Mouse (Mus musculus): ENCODE measurements around the gene Lyplal1. TPM values are rescaled to one million over a fixed set of nuclear protein-coding genes. Genes with fewer than 3 reads are reported as not detected.
A peak's percentile ranks its signal among the peaks of the same experiment; 100 is the strongest.

Lyplal1 gene
- polyA plus RNA-seq (2015; fragmentation: Nextera tagmentation; extraction: Ambion mirVana): 15.9 and 17.1 TPM in 2 replicates

GRCm38 (mm10) chr1:186116701-186117488, at the start of gene Lyplal1:
TSS of gene Lyplal1 (minus strand) at chr1:186117310.
- no peaks in the 10 kb centered on the region for H3K27me3 ChIP-seq
- WGBS: 5% methylated on average over 44 of the region's 44 CpGs
- peaks cover 9% of the 10 kb centered on the region; the same call in 1 of the 2 replicates for H3K4me1 ChIP-seq
- peak within 1 kb of the TSS; percentile 85 for H3K4me2 ChIP-seq
- H3K36me3 ChIP-seq: no peaks in the 10 kb centered on the region
- H3K9me3 ChIP-seq: no peaks in the 10 kb centered on the region
- peak within 1 kb of the TSS; percentile 73 for H3K4me3 ChIP-seq
- ATAC-seq (ENCODE audit: insufficient number of reproducible peaks, insufficient read depth, low FRiP score, low TSS enrichment, low read depth): peak; percentile 87
- peak within 1 kb of the TSS; percentile 87 for H3K9ac ChIP-seq
- H3K27ac ChIP-seq: peak within 1 kb of the TSS; percentile 80

- Histone ChIP-seq H3K27ac (peak overlapping the region; percentile 48; the same call in 1 of the 2 replicates), H3K9me3 (no peaks in the 10 kb centered on the region), H3K27me3 (no peaks in the 10 kb centered on the region), H3K4me2 (no peak overlapping the region), H3K4me3 (no peak overlapping the region), H3K9ac (no peak overlapping the region), H3K4me1 (peaks cover 5% of the 10 kb centered on the region; the same call in 1 of the 2 replicates), H3K36me3 (no peaks in the 10 kb centered on the region)
- WGBS: 29% methylated on average over 2 of the region's 2 CpGs
- no peak for ATAC-seq (ENCODE audit: insufficient number of reproducible peaks, insufficient read depth, low FRiP score, low TSS enrichment, low read depth)
Observed at GRCm38 (mm10) chr1:186163616-186164015, 46.5 kb upstream of the Lyplal1 start.

DNA sequence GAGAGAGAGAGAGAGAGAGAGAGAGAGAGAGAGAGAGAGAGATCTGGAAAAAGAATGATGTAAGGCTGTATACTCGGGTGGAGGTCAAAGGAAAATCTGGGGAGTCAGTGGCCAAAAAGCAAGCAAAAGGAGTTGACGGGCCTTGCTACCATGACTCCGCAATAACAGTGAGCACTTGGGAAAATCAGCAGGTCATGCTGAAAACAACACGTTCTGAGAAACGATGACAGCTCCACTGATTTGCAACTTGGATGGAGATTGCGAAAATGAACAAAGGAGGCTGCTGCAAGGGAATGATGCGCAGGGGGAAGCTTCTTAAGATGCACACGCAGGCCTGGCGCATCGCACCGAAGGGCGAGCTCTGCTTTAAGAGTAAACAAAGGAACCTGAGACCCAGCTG, 46.1 kb upstream of the Lyplal1 start:
- Histone ChIP-seq H3K9me3 (no peaks in the 10 kb centered on the region), H3K4me2 (no peak overlapping the region), H3K36me3 (no peaks in the 10 kb centered on the region), H3K4me1 (peaks cover 5% of the 10 kb centered on the region; the same call in 1 of the 2 replicates), H3K27ac (peak overlapping the region; percentile 48; the same call in 1 of the 2 replicates), H3K9ac (no peak overlapping the region), H3K4me3 (no peak overlapping the region), H3K27me3 (no peaks in the 10 kb centered on the region)
- no peak for ATAC-seq (ENCODE audit: insufficient number of reproducible peaks, insufficient read depth, low FRiP score, low TSS enrichment, low read depth)
- 42% methylated on average over 12 of the region's 12 CpGs for WGBS

- H3K4me2 ChIP-seq: no peak overlapping the region
- H3K9me3 ChIP-seq: no peaks in the 10 kb centered on the region
- H3K36me3 ChIP-seq: no peaks in the 10 kb centered on the region
- H3K4me1 ChIP-seq: peaks cover 4% of the 10 kb centered on the region
- ATAC-seq (ENCODE audit: insufficient number of reproducible peaks, insufficient read depth, low FRiP score, low TSS enrichment, low read depth): no peak
- H3K4me3 ChIP-seq: no peak overlapping the region
- 93% methylated on average over 5 of the region's 5 CpGs for WGBS
- H3K27me3 ChIP-seq: no peaks in the 10 kb centered on the region
- no peak overlapping the region for H3K27ac ChIP-seq
- H3K9ac ChIP-seq: no peak overlapping the region
Observed at GRCm38 (mm10) chr1:186150376-186150775, 33.3 kb upstream of the Lyplal1 start.

DNA sequence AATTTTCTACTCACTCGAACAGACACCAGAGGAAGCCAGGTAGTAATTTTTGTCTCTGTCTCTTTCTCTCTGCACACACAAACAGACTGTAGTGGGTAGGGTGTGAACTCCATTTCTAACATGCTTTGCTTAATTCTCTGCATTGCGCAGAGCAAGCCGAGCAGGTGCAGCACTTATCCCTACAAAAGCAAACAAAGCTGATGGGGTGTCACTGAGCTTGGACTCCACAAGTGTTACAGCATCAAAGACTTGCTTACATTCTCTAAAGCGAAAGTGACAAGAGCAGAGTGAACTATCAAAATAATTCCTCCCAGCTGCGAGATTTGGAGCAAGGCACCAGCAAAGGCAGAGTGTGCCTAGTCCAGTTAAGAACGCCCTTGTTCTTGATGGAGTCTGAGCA, 28.3 kb upstream of the Lyplal1 start:
- Histone ChIP-seq H3K27me3 (no peaks in the 10 kb centered on the region), H3K4me2 (peak overlapping the region; percentile 39), H3K4me3 (0 out of 2 replicates have a peak overlapping the region, but pooled peaks have one; percentile 16), H3K27ac (peak overlapping the region; percentile 23; the same call in 1 of the 2 replicates), H3K4me1 (peaks cover 9% of the 10 kb centered on the region), H3K36me3 (no peaks in the 10 kb centered on the region), H3K9ac (no peak overlapping the region), H3K9me3 (no peaks in the 10 kb centered on the region)
- ATAC-seq (ENCODE audit: insufficient number of reproducible peaks, insufficient read depth, low FRiP score, low TSS enrichment, low read depth): no peak
- WGBS: 37% methylated on average over 6 of the region's 6 CpGs

GRCm38 (mm10) chr1:186140191-186140590, 23.1 kb upstream of the Lyplal1 start:
- Histone ChIP-seq H3K9ac (no peak overlapping the region), H3K4me1 (peaks cover 13% of the 10 kb centered on the region), H3K27me3 (no peaks in the 10 kb centered on the region), H3K4me3 (no peak overlapping the region), H3K36me3 (no peaks in the 10 kb centered on the region), H3K9me3 (no peaks in the 10 kb centered on the region), H3K27ac (no peak overlapping the region), H3K4me2 (no peak overlapping the region)
- 59% methylated on average over 2 of the region's 2 CpGs for WGBS
- no peak for ATAC-seq (ENCODE audit: insufficient number of reproducible peaks, insufficient read depth, low FRiP score, low TSS enrichment, low read depth)

- ATAC-seq (ENCODE audit: insufficient number of reproducible peaks, insufficient read depth, low FRiP score, low TSS enrichment, low read depth): no peak
- Histone ChIP-seq H3K9me3 (no peaks in the 10 kb centered on the region), H3K36me3 (no peaks in the 10 kb centered on the region), H3K4me1 (peaks cover 10% of the 10 kb centered on the region; the same call in 1 of the 2 replicates), H3K9ac (no peak overlapping the region), H3K4me2 (no peak overlapping the region), H3K4me3 (no peak overlapping the region), H3K27ac (no peak overlapping the region), H3K27me3 (no peaks in the 10 kb centered on the region)
- 63% methylated on average over 12 of the region's 12 CpGs for WGBS
Observed at GRCm38 (mm10) chr1:186137873-186138272, 20.8 kb upstream of the Lyplal1 start.

GRCm38 (mm10) chr1:186136636-186137380, 19.7 kb upstream of the Lyplal1 start:
- Histone ChIP-seq H3K4me1 (peaks cover 10% of the 10 kb centered on the region; the same call in 1 of the 2 replicates), H3K27me3 (no peaks in the 10 kb centered on the region), H3K4me2 (no peak overlapping the region), H3K4me3 (no peak overlapping the region), H3K9ac (no peak overlapping the region), H3K9me3 (no peaks in the 10 kb centered on the region), H3K27ac (no peak overlapping the region), H3K36me3 (no peaks in the 10 kb centered on the region)
- WGBS: 68% methylated on average over 6 of the region's 6 CpGs
- no peak for ATAC-seq (ENCODE audit: insufficient number of reproducible peaks, insufficient read depth, low FRiP score, low TSS enrichment, low read depth)

DNA sequence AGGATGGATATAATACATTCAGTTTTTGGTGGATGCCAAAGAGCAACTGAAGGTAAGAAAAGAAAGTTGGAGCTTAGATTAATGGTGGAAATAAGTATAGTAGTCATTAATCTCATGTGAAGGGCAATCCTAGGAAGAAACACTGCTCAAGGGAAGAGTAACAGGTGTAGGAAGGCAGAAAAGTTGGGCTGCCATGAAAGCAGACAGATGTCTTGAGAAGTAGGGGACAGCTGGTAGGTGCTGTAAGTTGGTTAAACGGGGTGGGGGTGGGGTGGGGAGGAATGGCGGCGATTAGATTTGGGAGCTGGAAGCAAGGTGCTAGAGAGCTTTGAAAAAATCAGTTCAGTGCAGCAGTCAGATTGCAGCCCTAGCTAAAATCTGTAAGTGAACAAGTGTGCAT, 14.4 kb upstream of the Lyplal1 start:
- Histone ChIP-seq H3K9me3 (no peaks in the 10 kb centered on the region), H3K4me3 (no peak overlapping the region), H3K27me3 (no peaks in the 10 kb centered on the region), H3K27ac (no peak overlapping the region), H3K36me3 (no peaks in the 10 kb centered on the region), H3K4me2 (no peak overlapping the region), H3K4me1 (peaks cover 4% of the 10 kb centered on the region; the same call in 1 of the 2 replicates), H3K9ac (no peak overlapping the region)
- no peak for ATAC-seq (ENCODE audit: insufficient number of reproducible peaks, insufficient read depth, low FRiP score, low TSS enrichment, low read depth)
- 83% methylated on average over 3 of the region's 3 CpGs for WGBS

DNA sequence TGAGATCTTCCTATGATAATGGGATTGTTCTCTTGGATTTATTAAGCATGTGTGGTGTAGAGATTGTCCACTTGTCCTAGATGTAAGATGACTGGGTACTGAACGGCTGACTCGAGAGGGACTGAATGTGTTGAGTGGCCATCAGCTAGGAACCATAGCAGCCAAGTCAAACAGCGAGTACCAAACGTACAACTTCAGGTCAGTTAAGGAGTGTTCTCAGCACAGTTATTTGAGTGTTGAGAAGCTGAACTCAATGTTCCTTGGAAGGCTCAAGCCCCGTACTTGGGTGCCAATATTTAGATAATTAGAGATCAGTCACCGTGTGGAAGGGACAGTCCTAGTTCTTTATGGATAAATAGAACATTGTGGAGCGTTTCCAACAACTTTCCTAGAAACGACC, 11.8 kb upstream of the Lyplal1 start:
- Histone ChIP-seq H3K27me3 (no peaks in the 10 kb centered on the region), H3K36me3 (no peaks in the 10 kb centered on the region), H3K27ac (no peak overlapping the region), H3K9me3 (no peaks in the 10 kb centered on the region), H3K4me1 (0 out of 2 replicates have a peak, but pooled peaks cover 4% of the 10 kb centered on the region), H3K4me3 (no peak overlapping the region), H3K9ac (no peak overlapping the region), H3K4me2 (no peak overlapping the region)
- WGBS: 93% methylated on average over 8 of the region's 8 CpGs
- ATAC-seq (ENCODE audit: insufficient number of reproducible peaks, insufficient read depth, low FRiP score, low TSS enrichment, low read depth): no peak

GRCm38 (mm10) chr1:186126313-186126862, 9.3 kb upstream of the Lyplal1 start:
- no peaks in the 10 kb centered on the region for H3K27me3 ChIP-seq
- no peak overlapping the region for H3K9ac ChIP-seq
- no peak overlapping the region for H3K4me2 ChIP-seq
- no peaks in the 10 kb centered on the region for H3K9me3 ChIP-seq
- WGBS: 29% methylated on average over 6 of the region's 6 CpGs
- 0 out of 2 replicates have a peak, but pooled peaks cover 4% of the 10 kb centered on the region for H3K4me1 ChIP-seq
- no peak overlapping the region for H3K4me3 ChIP-seq
- ATAC-seq (ENCODE audit: insufficient number of reproducible peaks, insufficient read depth, low FRiP score, low TSS enrichment, low read depth): no peak
- H3K36me3 ChIP-seq: no peaks in the 10 kb centered on the region
- no peak overlapping the region for H3K27ac ChIP-seq

Data from embryonic facial prominence, embryonic 13.5 days (tissue).